Mouse (Mus musculus): Measurements from ENCODE around the gene Rgl2. TPM values are rescaled to one million over a fixed set of nuclear protein-coding genes. Genes with fewer than 3 reads are reported as not detected.

Rgl2 gene
- total and polyA plus RNA-seq, 2 experiments from 2014 or later = 38.2 to 83.0 TPM

DNA sequence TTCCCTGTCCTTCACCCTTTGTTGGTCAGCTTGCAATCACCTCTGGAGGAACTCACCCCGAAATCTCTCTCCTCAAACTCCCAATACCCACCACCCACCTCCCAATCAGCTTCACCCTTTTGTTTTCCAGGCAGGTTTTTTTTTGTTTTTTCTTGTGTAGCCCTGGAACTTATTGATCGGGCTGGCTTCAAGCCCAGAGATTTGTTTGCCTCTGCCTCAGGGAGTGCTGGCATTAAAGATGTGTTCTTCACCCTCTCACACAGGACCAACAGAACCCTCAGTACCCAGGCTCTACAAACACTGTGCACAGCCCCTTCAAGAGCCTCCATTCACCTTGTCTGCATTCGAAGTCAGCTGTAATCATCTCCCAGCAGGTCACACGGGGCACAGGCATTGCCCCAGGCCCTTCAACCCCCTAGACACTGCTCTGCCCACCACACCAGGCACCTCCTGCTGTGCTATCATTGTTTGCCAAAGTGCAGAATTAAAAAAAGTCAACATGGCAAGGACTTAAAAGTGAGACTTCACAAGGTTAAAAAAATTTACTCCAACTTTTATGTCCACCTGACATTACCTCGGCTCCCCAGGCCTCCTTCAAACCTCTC is 24.7 kb downstream of the Rgl2 start:
- H3K27ac ChIP-seq (ENCODE audit: low read depth, low read length) = 0 out of 2 replicates have a peak overlapping the region, but pooled peaks have one; percentile 26
- H3K27me3 ChIP-seq (ENCODE audit: insufficient read depth, low read length) = no peaks in the 10 kb centered on the region
- DNase-seq (ENCODE audit: low spot score) = no peak
- H3K9me3 ChIP-seq (ENCODE audit: low read length) = no peaks in the 10 kb centered on the region
- H3K4me1 ChIP-seq (ENCODE audit: insufficient read depth, low read length) = peaks cover 19% of the 10 kb centered on the region; the same call in 1 of the 2 replicates
- WGBS = 42% methylated on average over 5 of the region's 5 CpGs
- peaks cover 24% of the 10 kb centered on the region for H3K36me3 ChIP-seq (ENCODE audit: insufficient read depth, low read length)
- peak overlapping the region; percentile 96 for H3K9ac ChIP-seq (replicated peaks; ENCODE audit: low read length, poor library complexity, severe bottlenecking)
- peak overlapping the region; percentile 74 for H3K4me2 ChIP-seq (ENCODE audit: low read depth, low read length, poor library complexity, severe bottlenecking)
- peak overlapping the region; percentile 84 for H3K4me3 ChIP-seq (ENCODE audit: low read depth, low read length)
- ATAC-seq (ENCODE audit: low FRiP score) = no peak
- no peak for TF ChIP-seq CTCF (IDR thresholded peaks at IDR 0.05)

GRCm38 (mm10) chr17:33954646-33955554 is 25.6 kb downstream of the Rgl2 start:
- ATAC-seq (ENCODE audit: low FRiP score) (peak; percentile 14), DNase-seq (ENCODE audit: low spot score) (no peak)
- TF ChIP-seq CTCF (IDR thresholded peaks at IDR 0.05) = no peak
- Histone ChIP-seq H3K27me3 (ENCODE audit: insufficient read depth, low read length) (no peaks in the 10 kb centered on the region), H3K4me2 (ENCODE audit: low read depth, low read length, poor library complexity, severe bottlenecking) (peak overlapping the region; percentile 74), H3K27ac (ENCODE audit: low read depth, low read length) (peak overlapping the region; percentile 96), H3K36me3 (ENCODE audit: insufficient read depth, low read length) (peaks cover 33% of the 10 kb centered on the region), H3K9ac (replicated peaks; ENCODE audit: low read length, poor library complexity, severe bottlenecking) (peak overlapping the region; percentile 96), H3K4me3 (ENCODE audit: low read depth, low read length) (peak overlapping the region; percentile 84), H3K9me3 (ENCODE audit: low read length) (no peaks in the 10 kb centered on the region), H3K4me1 (ENCODE audit: insufficient read depth, low read length) (peaks cover 19% of the 10 kb centered on the region; the same call in 1 of the 2 replicates)
- WGBS = 1% methylated on average over 33 of the region's 33 CpGs

GRCm38 (mm10) chr17:33955555-33956214 is 26.3 kb downstream of the Rgl2 start, which contains the start of the genes Vps52 and Rps18:
Vps52 (plus strand) TSS chr17:33955812.
Rps18 (minus strand) TSS chr17:33956001.
- WGBS = under 1% methylated on average over 50 of the region's 50 CpGs
- peak within 1 kb of the TSS; percentile 96 for H3K9ac ChIP-seq (replicated peaks; ENCODE audit: low read length, poor library complexity, severe bottlenecking)
- peaks cover 13% of the 10 kb centered on the region; the same call in 1 of the 2 replicates for H3K4me1 ChIP-seq (ENCODE audit: insufficient read depth, low read length)
- H3K36me3 ChIP-seq (ENCODE audit: insufficient read depth, low read length) = peaks cover 38% of the 10 kb centered on the region
- H3K27ac ChIP-seq (ENCODE audit: low read depth, low read length) = peak within 1 kb of the TSS; percentile 96
- peak; percentile 60 for TF ChIP-seq CTCF (IDR thresholded peaks at IDR 0.05)
- ATAC-seq (ENCODE audit: low FRiP score) (peak; percentile 88), DNase-seq (ENCODE audit: low spot score) (peak; percentile 99)
- H3K27me3 ChIP-seq (ENCODE audit: insufficient read depth, low read length) = no peaks in the 10 kb centered on the region
- no peaks in the 10 kb centered on the region for H3K9me3 ChIP-seq (ENCODE audit: low read length)
- H3K4me2 ChIP-seq (ENCODE audit: low read depth, low read length, poor library complexity, severe bottlenecking) = peak within 1 kb of the TSS; percentile 80
- peak within 1 kb of the TSS; percentile 84 for H3K4me3 ChIP-seq (ENCODE audit: low read depth, low read length)

DNA sequence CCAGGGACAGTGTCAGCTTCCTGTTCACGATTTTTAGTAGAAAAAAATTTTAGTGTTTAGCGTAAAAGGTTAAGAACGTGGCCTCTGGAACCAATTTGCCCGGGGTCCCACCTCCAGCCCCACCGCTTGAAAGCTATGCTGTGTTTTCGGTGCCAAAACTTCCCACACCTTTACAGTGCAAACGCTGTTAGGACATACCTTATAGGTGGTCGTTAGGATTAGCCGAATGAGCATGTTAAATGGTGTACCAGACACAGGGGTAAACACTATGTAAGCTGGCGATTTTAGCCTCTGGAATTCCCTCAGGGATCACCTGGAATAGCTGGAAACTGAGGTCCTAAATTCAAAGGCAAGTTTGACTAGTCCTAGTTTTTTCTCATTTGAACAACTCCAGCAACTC is 27.0 kb downstream of the Rgl2 start:
- 8% methylated on average over 10 of the region's 10 CpGs for WGBS
- H3K9ac ChIP-seq (replicated peaks; ENCODE audit: low read length, poor library complexity, severe bottlenecking) = peak overlapping the region; percentile 89
- peak overlapping the region; percentile 80 for H3K4me2 ChIP-seq (ENCODE audit: low read depth, low read length, poor library complexity, severe bottlenecking)
- H3K4me3 ChIP-seq (ENCODE audit: low read depth, low read length) = peak overlapping the region; percentile 84
- H3K27me3 ChIP-seq (ENCODE audit: insufficient read depth, low read length) = no peaks in the 10 kb centered on the region
- no peak for TF ChIP-seq CTCF (IDR thresholded peaks at IDR 0.05)
- H3K4me1 ChIP-seq (ENCODE audit: insufficient read depth, low read length) = peaks cover 13% of the 10 kb centered on the region; the same call in 1 of the 2 replicates
- ATAC-seq (ENCODE audit: low FRiP score) (no peak), DNase-seq (ENCODE audit: low spot score) (no peak)
- H3K9me3 ChIP-seq (ENCODE audit: low read length) = no peaks in the 10 kb centered on the region
- H3K36me3 ChIP-seq (ENCODE audit: insufficient read depth, low read length) = peaks cover 43% of the 10 kb centered on the region
- peak overlapping the region; percentile 90 for H3K27ac ChIP-seq (ENCODE audit: low read depth, low read length)

DNA sequence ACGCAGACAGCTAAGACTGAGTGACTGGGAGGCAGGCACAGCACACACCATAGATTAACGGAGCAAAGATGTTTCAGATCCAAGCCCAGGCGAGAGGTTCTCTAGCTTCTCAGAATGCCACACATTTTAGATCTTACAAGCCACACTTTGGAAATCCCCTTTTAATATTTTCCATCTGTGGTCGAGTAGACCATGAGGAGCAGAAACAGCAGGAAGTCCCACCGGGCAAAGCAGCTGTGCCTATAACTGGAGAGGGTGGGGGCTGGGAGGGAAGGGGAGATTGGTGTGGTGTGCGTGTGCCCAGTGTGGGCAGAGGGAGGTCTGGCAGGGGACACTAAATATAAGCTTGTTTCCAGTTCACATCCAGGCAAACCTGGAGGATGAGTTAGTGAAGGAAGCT is 28.1 kb downstream of the Rgl2 start:
- Histone ChIP-seq H3K36me3 (ENCODE audit: insufficient read depth, low read length) (peaks cover 52% of the 10 kb centered on the region), H3K9ac (replicated peaks; ENCODE audit: low read length, poor library complexity, severe bottlenecking) (no peak overlapping the region), H3K4me1 (ENCODE audit: insufficient read depth, low read length) (peaks cover 13% of the 10 kb centered on the region; the same call in 1 of the 2 replicates), H3K4me2 (ENCODE audit: low read depth, low read length, poor library complexity, severe bottlenecking) (no peak overlapping the region), H3K27me3 (ENCODE audit: insufficient read depth, low read length) (no peaks in the 10 kb centered on the region), H3K9me3 (ENCODE audit: low read length) (no peaks in the 10 kb centered on the region), H3K4me3 (ENCODE audit: low read depth, low read length) (no peak overlapping the region), H3K27ac (ENCODE audit: low read depth, low read length) (no peak overlapping the region)
- 91% methylated on average over 6 of the region's 6 CpGs for WGBS
- DNase-seq (ENCODE audit: low spot score) (no peak), ATAC-seq (ENCODE audit: low FRiP score) (no peak)
- no peak for TF ChIP-seq CTCF (IDR thresholded peaks at IDR 0.05)

All from midbrain, postnatal 0 days (tissue).